Mouse (Mus musculus): Measurements from ENCODE around the gene Fam69b.

- no peak for TF ChIP-seq CTCF (IDR thresholded peaks at IDR 0.05; ENCODE audit: control insufficient read depth, insufficient read depth, low read length)
- no peak for TF ChIP-seq POLR2A (IDR thresholded peaks at IDR 0.05; ENCODE audit: borderline replicate concordance, control insufficient read depth, low read depth, low read length)
These were observed 28.3 kb upstream of the Fam69b start for GRCm38 (mm10) chr2:26599965-26600364.

All from bone marrow, adult 2 months (tissue).